Mouse (Mus musculus): Measurements from ENCODE around the gene Dchs2.

Gene Dchs2

GRCm38 (mm10) chr3:83250001-83250545 is 122.3 kb downstream of the Dchs2 start:
- no peak for DNase-seq (ENCODE audit: low read depth, low spot score)

GRCm38 (mm10) chr3:83251899-83252298 is 124.2 kb downstream of the Dchs2 start:
- DNase-seq (ENCODE audit: low read depth, low spot score) = no peak

- no peak for DNase-seq (ENCODE audit: low read depth, low spot score)
Observed at GRCm38 (mm10) chr3:83259421-83259820, 131.7 kb downstream of the Dchs2 start.

- DNase-seq (ENCODE audit: low read depth, low spot score) = no peak
Observed at GRCm38 (mm10) chr3:83266009-83266408, 138.3 kb downstream of the Dchs2 start.

- DNase-seq (ENCODE audit: low read depth, low spot score) = peak; percentile 4
Observed at GRCm38 (mm10) chr3:83270228-83270627, 142.5 kb downstream of the Dchs2 start.

GRCm38 (mm10) chr3:83270982-83271381 is 143.2 kb downstream of the Dchs2 start:
- peak; percentile 56 for DNase-seq (ENCODE audit: low read depth, low spot score)

GRCm38 (mm10) chr3:83273555-83274244 is 146.0 kb downstream of the Dchs2 start:
- DNase-seq (ENCODE audit: low read depth, low spot score) = peak; percentile 73

GRCm38 (mm10) chr3:83275703-83276102 is 148.0 kb downstream of the Dchs2 start:
- DNase-seq (ENCODE audit: low read depth, low spot score) = no peak

GRCm38 (mm10) chr3:83283882-83284281 is 156.1 kb downstream of the Dchs2 start:
- no peak for DNase-seq (ENCODE audit: low read depth, low spot score)

- peak; percentile 70 for DNase-seq (ENCODE audit: low read depth, low spot score)
Observed at GRCm38 (mm10) chr3:83286975-83287405, 159.2 kb downstream of the Dchs2 start.

- no peak for DNase-seq (ENCODE audit: low read depth, low spot score)
Observed at GRCm38 (mm10) chr3:83288118-83288840, 160.5 kb downstream of the Dchs2 start.

GRCm38 (mm10) chr3:83290482-83290881 is 162.7 kb downstream of the Dchs2 start:
- DNase-seq (ENCODE audit: low read depth, low spot score) = no peak

GRCm38 (mm10) chr3:83290953-83291352 is 163.2 kb downstream of the Dchs2 start:
- no peak for DNase-seq (ENCODE audit: low read depth, low spot score)

GRCm38 (mm10) chr3:83299783-83300382 is 172.1 kb downstream of the Dchs2 start:
- no peak for DNase-seq (ENCODE audit: low read depth, low spot score)

GRCm38 (mm10) chr3:83303876-83304275 is 176.1 kb downstream of the Dchs2 start:
- DNase-seq (ENCODE audit: low read depth, low spot score) = peak; percentile 44

GRCm38 (mm10) chr3:83345928-83346327 is 218.2 kb downstream of the Dchs2 start:
- DNase-seq (ENCODE audit: low read depth, low spot score) = no peak

GRCm38 (mm10) chr3:83368500-83369068 is 240.8 kb downstream of the Dchs2 start:
- DNase-seq (ENCODE audit: low read depth, low spot score) = no peak

GRCm38 (mm10) chr3:83369871-83370270 is 242.1 kb downstream of the Dchs2 start:
- no peak for DNase-seq (ENCODE audit: low read depth, low spot score)

GRCm38 (mm10) chr3:83374333-83374732 is 246.6 kb downstream of the Dchs2 start:
- no peak for DNase-seq (ENCODE audit: low read depth, low spot score)

GRCm38 (mm10) chr3:83376834-83377233 is 249.1 kb downstream of the Dchs2 start:
- no peak for DNase-seq (ENCODE audit: low read depth, low spot score)
